Mouse (Mus musculus): Measurements from ENCODE around the gene Gm20518. TPM values are rescaled to one million over a fixed set of nuclear protein-coding genes. Genes with fewer than 3 reads are reported as not detected.
A peak's percentile ranks its signal among the peaks of the same experiment; 100 is the strongest.

The Gm20518 gene
- polyA plus RNA-seq, 1 experiment from 2014 or later: 0.27 TPM

DNA sequence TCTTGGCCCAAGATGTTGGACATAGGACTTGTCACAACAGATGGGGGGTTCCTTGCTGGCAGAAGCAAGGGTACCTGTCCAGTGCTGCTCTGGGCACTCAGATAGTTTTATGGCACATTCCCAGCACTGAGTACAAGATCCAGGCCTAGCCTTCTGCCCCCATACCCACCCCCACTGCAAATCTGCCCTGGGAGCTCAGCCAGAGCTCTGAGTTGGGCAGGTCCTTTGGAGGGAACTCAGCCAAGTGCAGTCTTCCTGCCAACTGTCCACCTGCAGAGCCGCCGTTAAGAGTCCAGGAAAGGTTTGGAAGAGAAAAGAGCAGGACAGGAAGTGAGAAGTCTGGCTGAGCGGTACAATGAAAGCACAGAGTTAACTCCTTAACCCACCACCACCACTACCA is 1.1 kb upstream of the Gm20518 start:
- 54% methylated on average over 3 of the region's 3 CpGs for WGBS
- H3K4me1 ChIP-seq: peaks cover 27% of the 10 kb centered on the region
- no peak overlapping the region for H3K9ac ChIP-seq
- H3K27ac ChIP-seq: peak overlapping the region; percentile 72; the same call in 1 of the 2 replicates
- no peak for ATAC-seq (ENCODE audit: insufficient number of reproducible peaks, low FRiP score, low TSS enrichment, low read depth)
- H3K4me2 ChIP-seq: no peak overlapping the region
- H3K4me3 ChIP-seq: no peak overlapping the region
- no peaks in the 10 kb centered on the region for H3K27me3 ChIP-seq
- H3K36me3 ChIP-seq: no peaks in the 10 kb centered on the region
- no peaks in the 10 kb centered on the region for H3K9me3 ChIP-seq

DNA sequence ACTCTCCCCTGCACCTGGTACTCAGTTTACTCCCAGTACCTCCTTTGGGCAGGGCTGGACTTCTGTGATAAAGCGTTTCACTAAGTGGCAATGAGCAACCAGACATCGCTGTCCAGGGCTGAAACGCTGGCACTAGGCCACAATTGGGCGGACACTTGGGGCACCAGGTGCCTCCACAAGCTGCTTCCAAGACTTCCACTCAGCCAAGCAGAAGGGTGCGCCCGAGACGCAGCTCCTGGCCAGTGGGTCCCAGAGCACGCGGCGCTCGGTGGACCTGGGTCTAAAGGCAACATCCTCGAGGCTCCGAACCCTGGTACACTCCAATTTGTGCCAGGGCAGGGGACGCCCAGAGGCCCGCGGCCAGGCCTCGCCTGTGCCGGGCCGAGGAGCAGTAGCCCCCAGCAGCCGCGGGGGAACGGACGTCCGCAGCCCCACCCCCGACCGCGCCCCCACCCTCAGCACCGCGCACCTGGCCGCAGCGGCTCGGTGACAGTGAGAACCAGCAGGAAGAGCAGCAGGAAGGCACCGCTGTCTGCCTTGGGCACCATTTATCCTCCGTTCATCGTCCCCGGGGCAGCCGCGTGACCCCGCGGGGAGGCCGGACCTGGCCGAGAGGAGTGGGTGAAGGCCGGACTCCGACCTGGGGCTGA is 429 bp downstream of the Gm20518 start:
- Histone ChIP-seq H3K9ac (peak overlapping the region; percentile 96), H3K27ac (peak overlapping the region; percentile 97), H3K4me1 (peaks cover 27% of the 10 kb centered on the region), H3K27me3 (no peaks in the 10 kb centered on the region), H3K9me3 (no peaks in the 10 kb centered on the region), H3K36me3 (no peaks in the 10 kb centered on the region), H3K4me2 (peak overlapping the region; percentile 74), H3K4me3 (peak overlapping the region; percentile 96)
- ATAC-seq (ENCODE audit: insufficient number of reproducible peaks, low FRiP score, low TSS enrichment, low read depth): peak; percentile 42
- WGBS: 0% methylated on average over 43 of the region's 44 CpGs

DNA sequence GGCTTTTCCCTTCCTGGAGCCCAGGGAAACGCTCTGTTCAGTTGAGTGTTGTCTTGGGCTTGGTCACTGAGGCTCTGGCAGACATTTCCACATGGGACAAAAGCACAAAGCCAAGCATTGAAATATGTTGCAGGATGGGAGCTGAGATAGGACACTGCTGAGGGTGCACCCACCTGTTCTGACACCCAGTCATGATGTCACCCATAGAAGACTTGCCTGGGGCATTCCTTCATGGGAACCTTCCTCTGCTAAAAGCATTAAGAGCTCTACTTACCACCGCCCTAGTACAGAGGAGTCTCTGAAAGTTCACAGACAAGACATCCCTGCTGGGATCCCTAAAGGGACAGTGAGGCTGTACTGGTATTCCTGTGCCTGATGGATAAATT is 1.1 kb downstream of the Gm20518 start:
- H3K4me2 ChIP-seq: peak overlapping the region; percentile 74
- peak overlapping the region; percentile 96 for H3K4me3 ChIP-seq
- no peaks in the 10 kb centered on the region for H3K9me3 ChIP-seq
- no peaks in the 10 kb centered on the region for H3K36me3 ChIP-seq
- H3K27me3 ChIP-seq: no peaks in the 10 kb centered on the region
- no peak for ATAC-seq (ENCODE audit: insufficient number of reproducible peaks, low FRiP score, low TSS enrichment, low read depth)
- H3K4me1 ChIP-seq: peaks cover 27% of the 10 kb centered on the region
- H3K9ac ChIP-seq: peak overlapping the region; percentile 96
- H3K27ac ChIP-seq: no peak overlapping the region
- WGBS: 35% methylated on average over 2 of the region's 2 CpGs

DNA sequence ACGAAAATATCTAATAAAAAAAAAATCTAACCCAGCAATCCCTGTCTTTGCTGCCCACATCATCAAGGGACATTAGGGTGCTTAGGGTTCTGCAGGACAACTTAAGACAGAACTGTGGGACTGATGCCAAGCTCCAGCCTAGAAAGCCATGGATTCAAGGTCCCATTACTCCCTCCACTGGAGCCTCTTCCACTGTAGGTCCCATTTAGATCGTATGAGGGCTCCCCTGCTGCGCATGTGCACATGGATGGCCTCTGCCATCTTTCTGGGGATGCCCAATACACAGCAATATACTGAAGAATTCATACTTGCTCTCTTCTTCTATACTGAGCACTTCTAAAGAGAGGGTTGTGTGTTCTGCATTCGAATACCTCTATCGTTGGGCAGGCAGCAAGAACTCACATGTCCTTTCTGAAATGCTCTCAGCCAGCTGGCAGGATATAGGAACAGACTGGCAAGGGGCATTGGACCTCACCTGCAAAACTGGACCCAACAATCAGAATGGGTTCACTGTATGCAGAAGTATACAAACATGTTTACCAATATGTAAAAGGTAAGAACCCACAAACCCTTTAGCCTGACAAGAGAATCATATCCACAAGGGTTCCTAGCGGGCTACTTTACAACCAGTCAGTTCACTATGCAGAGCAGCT is 1.7 kb downstream of the Gm20518 start:
- H3K4me2 ChIP-seq: peak overlapping the region; percentile 74
- WGBS: 81% methylated on average over 6 of the region's 6 CpGs
- H3K4me1 ChIP-seq: peaks cover 27% of the 10 kb centered on the region
- no peaks in the 10 kb centered on the region for H3K36me3 ChIP-seq
- no peaks in the 10 kb centered on the region for H3K9me3 ChIP-seq
- no peaks in the 10 kb centered on the region for H3K27me3 ChIP-seq
- no peak overlapping the region for H3K27ac ChIP-seq
- H3K9ac ChIP-seq: no peak overlapping the region
- H3K4me3 ChIP-seq: peak overlapping the region; percentile 96
- ATAC-seq (ENCODE audit: insufficient number of reproducible peaks, low FRiP score, low TSS enrichment, low read depth): no peak

DNA sequence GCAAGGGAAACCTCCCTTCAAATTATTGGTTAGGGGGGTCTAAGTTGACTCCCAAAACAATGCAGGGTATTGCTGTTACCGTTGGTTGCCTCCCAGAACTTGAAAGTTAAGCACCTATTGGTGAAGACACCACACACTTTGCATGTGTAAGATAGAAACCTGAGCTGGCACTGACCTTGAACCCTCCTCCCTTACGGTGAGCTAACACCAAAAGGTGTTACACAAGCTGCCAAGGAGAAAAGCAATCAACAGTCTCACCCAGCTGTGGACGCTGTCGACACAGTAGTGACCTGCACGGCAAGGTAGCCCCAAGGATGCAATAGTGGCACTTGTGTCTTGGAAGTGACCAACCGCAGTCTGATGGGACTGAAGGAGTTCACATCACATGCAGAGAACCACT is 7.4 kb downstream of the Gm20518 start:
- H3K36me3 ChIP-seq: peaks cover 4% of the 10 kb centered on the region; the same call in 1 of the 2 replicates
- H3K27ac ChIP-seq: no peak overlapping the region
- ATAC-seq (ENCODE audit: insufficient number of reproducible peaks, low FRiP score, low TSS enrichment, low read depth): no peak
- 80% methylated on average over 6 of the region's 6 CpGs for WGBS
- H3K9ac ChIP-seq: no peak overlapping the region
- no peaks in the 10 kb centered on the region for H3K27me3 ChIP-seq
- no peaks in the 10 kb centered on the region for H3K9me3 ChIP-seq
- no peak overlapping the region for H3K4me2 ChIP-seq
- H3K4me3 ChIP-seq: no peak overlapping the region
- H3K4me1 ChIP-seq: peaks cover 6% of the 10 kb centered on the region

DNA sequence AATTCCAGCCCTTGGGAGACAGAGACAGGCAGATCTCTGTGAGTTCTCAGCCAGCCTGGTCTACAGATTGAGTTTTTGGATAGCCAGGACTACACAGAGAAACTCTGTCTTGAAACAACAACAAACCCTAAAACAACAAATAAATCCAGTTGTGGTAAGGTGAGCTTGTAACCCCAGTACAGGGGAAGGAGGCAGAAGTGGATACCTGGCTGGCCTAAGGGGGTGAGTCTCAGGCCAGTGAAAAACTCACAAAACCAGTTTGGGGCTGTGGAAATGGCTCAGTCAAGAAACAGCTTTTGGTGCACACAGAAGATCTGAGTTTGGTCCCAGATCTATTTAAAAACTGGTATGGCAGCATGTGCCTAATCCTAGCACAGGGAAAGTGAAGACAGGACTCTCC is 9.3 kb downstream of the Gm20518 start:
- Histone ChIP-seq H3K4me2 (no peak overlapping the region), H3K27me3 (no peaks in the 10 kb centered on the region), H3K36me3 (peaks cover 15% of the 10 kb centered on the region; the same call in 1 of the 2 replicates), H3K4me3 (no peak overlapping the region), H3K9ac (no peak overlapping the region), H3K4me1 (peaks cover 6% of the 10 kb centered on the region), H3K27ac (no peak overlapping the region), H3K9me3 (no peaks in the 10 kb centered on the region)
- ATAC-seq (ENCODE audit: insufficient number of reproducible peaks, low FRiP score, low TSS enrichment, low read depth): no peak

DNA sequence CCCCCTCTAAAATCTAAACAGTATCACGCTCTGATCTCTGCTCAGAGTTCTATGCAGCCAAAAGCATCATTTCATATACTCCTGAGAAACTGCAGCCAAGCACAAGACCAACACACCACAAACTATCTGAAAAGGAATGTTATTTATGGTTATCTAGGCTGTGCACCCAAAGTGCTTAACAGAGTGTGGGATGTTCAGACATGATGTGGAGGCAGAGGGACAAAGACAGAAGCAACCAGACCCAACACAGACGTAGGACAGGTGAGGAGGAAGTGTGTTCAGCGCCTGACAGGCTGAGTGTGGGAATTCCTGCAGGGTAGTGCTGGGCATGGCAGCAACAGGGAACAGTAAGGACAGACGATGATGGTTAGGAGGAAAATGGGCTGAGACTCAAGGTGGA is 11.9 kb downstream of the Gm20518 start:
- no peak for ATAC-seq (ENCODE audit: insufficient number of reproducible peaks, low FRiP score, low TSS enrichment, low read depth)
- 86% methylated on average over 4 of the region's 4 CpGs for WGBS

DNA sequence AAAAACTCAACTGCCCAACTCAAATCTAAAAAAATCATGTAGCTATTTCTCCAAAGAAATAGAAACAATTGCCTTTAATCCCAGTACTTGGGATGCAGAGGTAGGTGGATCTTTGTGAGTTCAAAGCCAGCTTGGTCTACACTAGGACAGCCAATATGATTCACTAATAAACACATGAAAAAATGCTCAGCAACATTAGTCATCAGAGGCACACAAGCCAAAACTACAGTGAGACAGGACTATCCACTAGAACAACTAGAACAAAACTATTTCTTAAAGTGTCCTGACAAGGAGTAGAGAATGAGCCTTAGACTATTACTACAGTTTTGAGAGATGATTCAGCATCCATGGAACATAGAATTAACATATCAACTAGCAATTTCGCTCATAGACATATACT is 15.4 kb downstream of the Gm20518 start:
- no peak for ATAC-seq (ENCODE audit: insufficient number of reproducible peaks, low FRiP score, low TSS enrichment, low read depth)
- H3K4me2 ChIP-seq: no peak overlapping the region
- 83% methylated on average over 1 of the region's 1 CpGs for WGBS
- no peak overlapping the region for H3K9ac ChIP-seq
- no peaks in the 10 kb centered on the region for H3K9me3 ChIP-seq
- no peak overlapping the region for H3K4me3 ChIP-seq
- peaks cover 31% of the 10 kb centered on the region for H3K36me3 ChIP-seq
- no peaks in the 10 kb centered on the region for H3K27me3 ChIP-seq
- no peaks in the 10 kb centered on the region for H3K4me1 ChIP-seq
- H3K27ac ChIP-seq: no peak overlapping the region

More for the DNA sequence above, 11.9 kb downstream of the Gm20518 start:
- Histone ChIP-seq H3K9ac (no peak overlapping the region), H3K36me3 (peaks cover 17% of the 10 kb centered on the region; the same call in 1 of the 2 replicates), H3K27me3 (no peaks in the 10 kb centered on the region), H3K4me1 (peaks cover 6% of the 10 kb centered on the region), H3K4me2 (no peak overlapping the region), H3K4me3 (no peak overlapping the region), H3K27ac (no peak overlapping the region), H3K9me3 (no peaks in the 10 kb centered on the region)

DNA sequence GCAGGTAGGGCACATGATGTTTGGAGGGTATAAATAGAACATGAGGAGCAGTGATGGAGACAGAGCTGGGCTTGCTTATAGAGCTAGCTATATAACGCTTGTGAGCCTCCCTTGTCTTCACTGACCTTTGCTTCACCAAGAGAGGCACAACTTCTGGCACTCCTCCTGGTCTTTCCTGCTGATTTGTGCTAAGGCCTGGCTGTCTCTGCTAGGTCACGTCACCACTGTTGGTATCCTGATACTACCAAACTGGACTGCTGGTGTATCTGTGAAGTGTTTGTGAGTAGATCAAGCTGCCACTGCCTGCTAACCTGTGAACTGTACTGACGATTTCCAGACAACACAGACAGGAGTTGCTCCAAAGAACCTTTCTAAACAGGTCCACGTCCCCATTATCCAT is 16.3 kb downstream of the Gm20518 start:
- Histone ChIP-seq H3K4me2 (no peak overlapping the region), H3K27me3 (no peaks in the 10 kb centered on the region), H3K9ac (no peak overlapping the region), H3K36me3 (peaks cover 40% of the 10 kb centered on the region), H3K9me3 (no peaks in the 10 kb centered on the region), H3K4me3 (no peak overlapping the region), H3K27ac (no peak overlapping the region), H3K4me1 (no peaks in the 10 kb centered on the region)
- ATAC-seq (ENCODE audit: insufficient number of reproducible peaks, low FRiP score, low TSS enrichment, low read depth): no peak
- 79% methylated on average over 4 of the region's 4 CpGs for WGBS

DNA sequence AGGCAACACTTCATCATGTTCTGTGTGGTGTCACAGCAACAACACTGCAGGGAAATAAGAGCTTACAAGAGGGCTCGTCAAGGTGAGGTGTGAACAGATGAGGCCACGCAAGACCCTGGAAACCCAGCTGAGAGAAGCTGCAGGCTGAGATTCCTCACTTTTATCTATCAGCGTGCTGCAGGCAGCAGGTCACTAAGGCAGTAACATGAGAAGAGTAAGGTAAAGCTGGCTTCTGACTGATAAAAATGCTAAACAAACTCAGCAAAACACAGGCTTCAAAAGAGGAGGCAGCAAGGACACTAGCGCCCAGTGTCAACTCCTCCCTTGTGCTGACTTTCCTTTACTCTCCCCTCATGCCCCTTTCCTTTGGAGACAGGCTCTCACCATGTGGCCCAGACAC is 18.5 kb downstream of the Gm20518 start:
- H3K27me3 ChIP-seq: no peaks in the 10 kb centered on the region
- H3K9me3 ChIP-seq: no peaks in the 10 kb centered on the region
- WGBS: 54% methylated on average over 4 of the region's 4 CpGs
- no peak overlapping the region for H3K27ac ChIP-seq
- H3K4me1 ChIP-seq: no peaks in the 10 kb centered on the region
- H3K4me2 ChIP-seq: no peak overlapping the region
- ATAC-seq (ENCODE audit: insufficient number of reproducible peaks, low FRiP score, low TSS enrichment, low read depth): no peak
- peaks cover 48% of the 10 kb centered on the region for H3K36me3 ChIP-seq
- no peak overlapping the region for H3K9ac ChIP-seq
- H3K4me3 ChIP-seq: no peak overlapping the region

DNA sequence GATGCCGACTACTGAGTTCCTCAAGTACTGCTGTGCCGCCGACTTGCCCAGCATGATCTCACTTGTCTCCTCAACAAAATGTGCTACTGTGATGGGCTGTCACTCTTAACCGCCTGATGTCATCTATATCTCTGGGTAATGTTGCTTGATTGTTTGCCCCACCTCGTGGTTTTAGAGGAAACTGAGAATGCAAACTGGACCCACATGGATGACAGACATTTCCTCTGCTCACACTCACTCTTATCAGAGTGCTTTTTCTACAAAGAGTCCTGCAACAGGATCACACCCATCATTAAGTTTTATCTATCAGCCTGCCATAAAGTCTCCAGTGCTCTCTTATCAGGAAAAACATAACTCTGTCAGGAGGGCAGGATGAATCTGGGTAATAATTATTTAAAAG is 20.2 kb downstream of the Gm20518 start:
- WGBS: 79% methylated on average over 5 of the region's 5 CpGs

DNA sequence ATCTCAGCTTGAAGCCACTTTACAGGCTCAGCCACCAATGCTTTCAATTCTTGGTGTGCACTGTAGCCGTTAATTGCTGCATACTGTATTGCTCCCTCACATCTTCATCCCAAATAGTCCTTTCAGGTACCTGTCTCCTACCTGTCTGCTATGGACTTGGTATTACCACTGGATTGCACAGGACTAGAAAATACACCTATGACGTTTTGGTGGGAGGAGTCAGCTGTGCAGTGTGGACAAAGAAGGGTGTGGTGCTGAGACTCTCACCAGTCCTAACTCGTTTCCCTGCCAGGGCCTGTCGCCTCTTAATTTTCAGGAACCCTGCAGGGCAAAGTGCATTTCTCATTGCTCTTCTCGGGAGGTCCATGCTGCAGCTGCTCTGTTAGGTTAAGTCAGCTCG is 25.7 kb downstream of the Gm20518 start:
- Histone ChIP-seq H3K27me3 (no peaks in the 10 kb centered on the region), H3K9ac (no peak overlapping the region), H3K36me3 (peaks cover 47% of the 10 kb centered on the region), H3K27ac (no peak overlapping the region), H3K4me2 (no peak overlapping the region), H3K9me3 (no peaks in the 10 kb centered on the region), H3K4me3 (no peak overlapping the region), H3K4me1 (no peaks in the 10 kb centered on the region)
- 52% methylated on average over 6 of the region's 6 CpGs for WGBS
- ATAC-seq (ENCODE audit: insufficient number of reproducible peaks, low FRiP score, low TSS enrichment, low read depth): no peak

More for the DNA sequence above, 20.2 kb downstream of the Gm20518 start:
- Histone ChIP-seq H3K27ac (no peak overlapping the region), H3K4me2 (no peak overlapping the region), H3K27me3 (no peaks in the 10 kb centered on the region), H3K36me3 (peaks cover 45% of the 10 kb centered on the region), H3K9ac (no peak overlapping the region), H3K4me3 (no peak overlapping the region), H3K4me1 (no peaks in the 10 kb centered on the region), H3K9me3 (no peaks in the 10 kb centered on the region)
- no peak for ATAC-seq (ENCODE audit: insufficient number of reproducible peaks, low FRiP score, low TSS enrichment, low read depth)
